Mouse (Mus musculus) hindbrain, embryonic 11.5 days (tissue): Measurements from ENCODE around the gene Slc22a22. TPM values are rescaled to one million over a fixed set of nuclear protein-coding genes. Genes with fewer than 3 reads are reported as not detected.

Experiments
- ATAC-seq: fragments of 200-750 bp; cut with Nextera tagmentation; 2 replicates; pipeline ENCODE4 v1.8.0; 2017; ENCODE audit warnings: mild to moderate bottlenecking, moderate TSS enrichment, moderate library complexity; ENCODE audit not compliant: low FRiP score
- DNase-seq: peaks from one replicate; pipeline ENCODE4 v3.0.0-alpha.2; 2015; ENCODE audit warnings: low spot score
- H3K27ac ChIP-seq: fragments of 300-500 bp; sonication (generic); 2 replicates; pipeline ENCODE4 v1.5.1; 2014; ENCODE audit warnings: mild to moderate bottlenecking, low read depth, low read length
- H3K27me3 ChIP-seq: fragments of 300-500 bp; sonication (generic); 2 replicates; pipeline ENCODE4 v1.6.1; 2014; ENCODE audit warnings: mild to moderate bottlenecking, low read length, moderate library complexity, mixed read lengths; ENCODE audit not compliant: control insufficient read depth, insufficient read depth
- H3K36me3 ChIP-seq: fragments of 300-500 bp; sonication (generic); 2 replicates; pipeline ENCODE4 v1.6.1; 2014; ENCODE audit warnings: mild to moderate bottlenecking, low read length, moderate library complexity, mixed read lengths; ENCODE audit not compliant: control insufficient read depth, insufficient read depth
- H3K4me1 ChIP-seq: fragments of 300-500 bp; sonication (generic); replicated peaks from 2 replicates; pipeline ENCODE4 v1.6.1; 2014; ENCODE audit warnings: low read length, mixed read lengths; ENCODE audit not compliant: control insufficient read depth, insufficient read depth
- H3K4me2 ChIP-seq: fragments of 300-500 bp; sonication (generic); replicated peaks from 2 replicates; pipeline ENCODE4 v1.6.1; 2014; ENCODE audit warnings: mild to moderate bottlenecking, low read depth, low read length
- H3K4me3 ChIP-seq: fragments of 300-500 bp; sonication (generic); 2 replicates; pipeline ENCODE4 v1.5.1; 2014; ENCODE audit warnings: low read depth, low read length
- H3K9ac ChIP-seq: fragments of 300-500 bp; sonication (generic); 2 replicates; pipeline ENCODE4 v1.6.1; 2014; ENCODE audit warnings: low read depth, low read length
- H3K9me3 ChIP-seq: fragments of 300-500 bp; sonication (generic); 2 replicates; pipeline ENCODE4 v1.6.1; 2016; ENCODE audit warnings: low read length; ENCODE audit not compliant: control insufficient read depth
- WGBS: fragments of 180-500 bp; shearing (Covaris S2); extraction: QIAGEN DNeasy Blood & Tissue Kit; methylation state at CpG from one replicate; pipeline ENCODE4 v1.1.7; 2014; 5-methylcytosine and 5-hydroxymethylcytosine counted together
- polyA plus RNA-seq: library from polyadenylated mRNA; unstranded; fragments of >200 nt; fragmentation: Nextera tagmentation; extraction: Ambion mirVana; gene quantifications from 2 replicates; pipeline ENCODE4 v1.2.1, GENCODE M21; 2014

Slc22a22 gene
- polyA plus RNA-seq, 1 experiment from 2014 or later = not detected

DNA sequence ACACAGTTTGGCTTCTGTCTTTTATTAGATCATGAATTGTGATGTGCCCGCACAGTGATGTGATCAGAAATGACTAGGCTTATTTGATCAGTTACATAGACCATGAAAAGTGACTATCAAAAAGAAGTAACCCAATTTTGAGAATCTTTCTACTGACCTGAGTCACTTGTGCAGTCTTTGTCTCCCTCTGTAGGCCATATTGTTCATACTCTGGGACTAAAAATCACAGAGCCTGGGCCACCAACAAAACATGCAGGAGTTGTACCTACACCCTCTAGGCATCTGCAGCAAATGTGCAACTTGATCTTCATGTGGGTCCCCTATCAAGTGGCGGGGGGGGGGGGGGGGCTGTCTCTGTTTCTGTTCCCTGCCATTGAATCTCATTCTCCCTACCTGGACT, 68.9 kb downstream of the Slc22a22 start:
- H3K36me3 ChIP-seq = no peaks in the 10 kb centered on the region
- H3K9me3 ChIP-seq = no peaks in the 10 kb centered on the region
- H3K27ac ChIP-seq = no peak overlapping the region
- H3K4me3 ChIP-seq = no peak overlapping the region
- H3K9ac ChIP-seq = no peak overlapping the region
- H3K27me3 ChIP-seq = no peaks in the 10 kb centered on the region
- H3K4me2 ChIP-seq = no peak overlapping the region
- ATAC-seq (0 out of 2 replicates have a peak, but pooled peaks have one; percentile 53), DNase-seq (peak; percentile 30)
- 46% methylated on average over 2 of the region's 2 CpGs for WGBS
- no peaks in the 10 kb centered on the region for H3K4me1 ChIP-seq

DNA sequence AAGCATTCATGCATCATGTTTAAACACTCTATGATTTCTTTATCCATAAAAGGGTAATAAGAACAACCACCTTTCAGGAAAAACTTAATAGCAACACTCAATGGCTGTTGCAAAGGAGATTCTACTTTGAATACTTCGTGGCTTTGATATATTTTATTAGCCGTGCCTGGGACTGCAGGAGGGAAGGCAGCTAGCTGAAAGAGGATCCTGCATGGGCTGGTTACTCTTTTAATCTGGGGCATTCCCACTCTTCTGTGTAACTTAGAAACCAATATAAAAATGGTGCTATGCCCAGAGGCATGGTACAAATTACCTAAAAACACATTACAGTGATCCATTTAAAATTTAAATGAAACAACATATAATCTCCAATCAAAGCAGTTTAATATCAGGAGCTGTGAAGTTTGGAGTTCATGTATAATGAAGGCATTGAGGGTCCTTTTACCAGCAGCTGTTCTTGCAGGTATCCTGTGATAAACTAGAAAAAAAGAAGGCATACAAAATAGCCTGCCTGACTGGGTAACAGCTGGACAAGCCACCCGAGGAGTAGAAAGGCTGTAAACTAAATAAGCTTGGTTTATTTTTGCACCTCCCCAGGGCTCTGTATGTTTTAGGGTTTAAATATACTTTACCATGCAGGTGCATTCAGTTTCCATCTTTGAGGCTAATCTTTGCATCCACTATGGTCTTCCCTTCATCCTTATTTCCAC, 78.8 kb downstream of the Slc22a22 start:
- no peak overlapping the region for H3K27ac ChIP-seq
- H3K4me1 ChIP-seq = no peaks in the 10 kb centered on the region
- no peaks in the 10 kb centered on the region for H3K9me3 ChIP-seq
- ATAC-seq (no peak), DNase-seq (no peak)
- 64% methylated on average over 3 of the region's 3 CpGs for WGBS
- H3K36me3 ChIP-seq = no peaks in the 10 kb centered on the region
- H3K4me3 ChIP-seq = no peak overlapping the region
- no peak overlapping the region for H3K9ac ChIP-seq
- H3K4me2 ChIP-seq = no peak overlapping the region
- H3K27me3 ChIP-seq = no peaks in the 10 kb centered on the region

DNA sequence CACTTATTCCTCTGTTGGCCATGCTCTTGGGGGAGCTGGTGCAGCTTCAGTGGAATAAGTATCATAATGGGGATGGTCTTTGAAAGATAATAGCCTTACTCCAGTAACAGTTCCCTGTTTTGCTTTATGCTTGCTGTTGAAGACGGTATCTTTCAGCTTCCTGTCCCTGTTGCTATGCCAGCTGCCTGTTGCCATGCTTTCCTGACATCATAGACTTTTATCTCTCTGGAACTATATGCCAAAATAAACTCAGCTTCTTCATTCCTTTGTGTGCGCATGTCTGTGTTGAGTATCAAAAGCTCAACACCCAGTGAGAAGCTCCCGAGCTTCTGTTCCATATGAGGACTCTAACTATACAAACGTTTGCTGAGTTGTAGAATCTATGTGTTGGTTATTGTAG, 83.4 kb downstream of the Slc22a22 start:
- Histone ChIP-seq H3K4me1 (no peaks in the 10 kb centered on the region), H3K36me3 (no peaks in the 10 kb centered on the region), H3K9ac (no peak overlapping the region), H3K27me3 (no peaks in the 10 kb centered on the region), H3K4me3 (no peak overlapping the region), H3K27ac (no peak overlapping the region), H3K9me3 (no peaks in the 10 kb centered on the region), H3K4me2 (no peak overlapping the region)
- 94% methylated on average over 4 of the region's 4 CpGs for WGBS
- no peak for ATAC-seq
- DNase-seq = no peak

DNA sequence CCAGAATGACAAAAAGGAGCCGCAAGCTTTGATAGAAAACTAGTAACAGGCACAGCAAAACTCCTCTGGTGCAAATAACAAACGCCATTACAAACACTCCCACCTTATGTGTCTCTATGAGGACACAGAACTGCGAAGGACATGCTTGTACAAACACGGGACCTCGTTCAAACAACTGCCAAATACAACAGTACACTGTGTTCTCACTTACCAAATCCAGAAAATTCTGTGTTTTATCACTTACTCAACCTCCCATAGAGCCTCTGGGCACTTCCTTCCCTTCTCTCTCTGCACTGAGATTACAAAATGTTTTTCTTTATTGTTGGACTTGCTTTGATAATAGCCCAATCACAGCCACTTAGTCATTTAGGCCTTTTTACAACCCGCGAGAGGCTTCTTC, 97.0 kb downstream of the Slc22a22 start:
- H3K27ac ChIP-seq = no peak overlapping the region
- no peaks in the 10 kb centered on the region for H3K4me1 ChIP-seq
- H3K27me3 ChIP-seq = no peaks in the 10 kb centered on the region
- 92% methylated on average over 7 of the region's 7 CpGs for WGBS
- no peak overlapping the region for H3K9ac ChIP-seq
- H3K4me2 ChIP-seq = no peak overlapping the region
- no peak overlapping the region for H3K4me3 ChIP-seq
- H3K9me3 ChIP-seq = no peaks in the 10 kb centered on the region
- no peaks in the 10 kb centered on the region for H3K36me3 ChIP-seq
- no peak for ATAC-seq
- DNase-seq = no peak

DNA sequence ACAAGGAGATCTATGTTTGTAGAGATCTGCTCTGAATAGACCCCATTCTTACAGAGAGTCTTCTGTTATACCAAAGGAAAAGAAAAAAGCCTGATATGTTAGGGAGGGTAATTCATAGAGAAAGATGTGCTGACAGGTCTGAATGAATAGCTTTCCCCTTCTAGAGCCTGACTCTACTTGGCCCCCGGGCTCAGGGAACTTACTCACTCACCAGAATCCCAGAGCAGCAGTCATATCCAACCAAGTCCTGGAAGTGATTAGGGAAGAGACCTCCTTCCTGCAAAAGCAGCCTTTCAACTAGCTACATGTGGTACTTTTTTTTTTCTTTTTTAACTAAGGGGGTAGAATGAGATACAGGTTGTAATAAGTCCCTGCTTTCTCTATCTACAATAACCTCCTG, 111.0 kb downstream of the Slc22a22 start:
- WGBS = 57% methylated on average over 1 of the region's 1 CpGs
- Histone ChIP-seq H3K4me1 (no peaks in the 10 kb centered on the region), H3K9ac (no peak overlapping the region), H3K4me2 (no peak overlapping the region), H3K4me3 (no peak overlapping the region), H3K27ac (no peak overlapping the region), H3K36me3 (no peaks in the 10 kb centered on the region), H3K9me3 (no peaks in the 10 kb centered on the region), H3K27me3 (no peaks in the 10 kb centered on the region)
- DNase-seq (no peak), ATAC-seq (no peak)

DNA sequence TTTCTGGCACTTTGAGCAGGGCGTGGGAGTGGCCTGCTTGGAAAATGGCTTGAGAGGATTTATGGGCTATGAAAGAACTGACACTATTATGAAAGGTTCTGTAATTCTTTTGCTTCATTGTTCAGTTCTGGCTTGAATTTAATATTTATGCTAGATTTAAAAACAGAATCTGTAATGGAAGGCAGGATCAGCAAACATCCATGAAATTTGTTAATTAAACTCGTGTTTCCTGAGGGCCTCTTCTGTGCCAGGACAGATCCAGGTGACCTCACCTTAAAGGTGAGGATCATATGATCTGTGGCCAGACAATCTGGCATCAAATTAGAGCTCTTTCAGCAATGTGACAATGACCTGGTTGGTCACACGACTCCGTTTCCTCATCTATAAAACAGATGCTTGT, 122.1 kb downstream of the Slc22a22 start:
- Histone ChIP-seq H3K36me3 (no peaks in the 10 kb centered on the region), H3K27ac (no peak overlapping the region), H3K4me1 (no peaks in the 10 kb centered on the region), H3K9me3 (no peaks in the 10 kb centered on the region), H3K9ac (no peak overlapping the region), H3K4me2 (no peak overlapping the region), H3K4me3 (no peak overlapping the region), H3K27me3 (no peaks in the 10 kb centered on the region)
- DNase-seq (no peak), ATAC-seq (no peak)
- WGBS = 87% methylated on average over 4 of the region's 4 CpGs

DNA sequence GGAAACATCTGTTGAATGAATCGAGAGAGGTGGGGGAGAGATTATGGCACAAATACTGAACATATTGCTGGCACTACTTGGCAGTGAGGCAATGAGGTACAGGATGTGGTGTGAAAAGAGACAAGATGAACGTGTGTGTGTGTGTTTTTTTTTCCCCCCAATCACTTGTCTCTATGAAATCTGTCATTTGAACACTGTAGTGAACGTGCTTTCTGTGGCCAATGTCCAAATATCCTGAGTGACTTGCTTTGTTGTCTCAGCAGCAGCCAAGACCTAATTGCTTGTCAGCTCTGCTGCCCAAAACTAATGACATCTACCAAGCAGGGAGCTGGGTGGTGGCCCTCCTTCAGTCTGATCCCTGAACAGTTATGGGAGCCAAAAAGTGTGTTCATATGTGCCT, 136.9 kb downstream of the Slc22a22 start:
- WGBS = 73% methylated on average over 3 of the region's 3 CpGs
- no peaks in the 10 kb centered on the region for H3K4me1 ChIP-seq

DNA sequence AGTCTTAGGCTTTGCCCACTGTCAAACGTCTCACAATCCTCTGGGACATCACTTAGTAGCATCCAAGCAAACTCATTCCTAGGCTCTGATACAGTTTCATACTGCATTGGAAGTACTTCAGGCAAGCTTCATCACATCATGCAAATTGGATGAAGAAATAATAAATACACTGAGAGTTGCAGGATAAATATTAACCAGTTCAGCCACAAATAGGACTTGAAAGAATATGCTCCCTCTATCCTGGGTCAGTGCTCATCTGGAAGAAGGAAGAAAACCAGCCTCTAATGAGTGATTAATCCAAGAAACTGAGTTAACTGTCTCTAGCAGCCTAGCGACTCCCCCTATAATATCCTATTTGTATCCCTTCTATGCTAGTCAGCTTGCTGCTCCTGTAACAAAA, 146.1 kb downstream of the Slc22a22 start:
- H3K36me3 ChIP-seq = no peaks in the 10 kb centered on the region
- no peak overlapping the region for H3K4me2 ChIP-seq
- no peak overlapping the region for H3K27ac ChIP-seq
- no peak overlapping the region for H3K9ac ChIP-seq
- no peaks in the 10 kb centered on the region for H3K4me1 ChIP-seq
- WGBS = 74% methylated on average over 2 of the region's 2 CpGs
- DNase-seq (no peak), ATAC-seq (no peak)
- no peak overlapping the region for H3K4me3 ChIP-seq
- H3K9me3 ChIP-seq = no peaks in the 10 kb centered on the region
- H3K27me3 ChIP-seq = no peaks in the 10 kb centered on the region

More for the DNA sequence above, 136.9 kb downstream of the Slc22a22 start:
- H3K4me2 ChIP-seq = no peak overlapping the region
- no peak for ATAC-seq
- H3K9ac ChIP-seq = no peak overlapping the region
- no peak overlapping the region for H3K4me3 ChIP-seq
- H3K27ac ChIP-seq = no peak overlapping the region
- no peaks in the 10 kb centered on the region for H3K36me3 ChIP-seq
- no peaks in the 10 kb centered on the region for H3K9me3 ChIP-seq
- DNase-seq = no peak
- H3K27me3 ChIP-seq = no peaks in the 10 kb centered on the region

DNA sequence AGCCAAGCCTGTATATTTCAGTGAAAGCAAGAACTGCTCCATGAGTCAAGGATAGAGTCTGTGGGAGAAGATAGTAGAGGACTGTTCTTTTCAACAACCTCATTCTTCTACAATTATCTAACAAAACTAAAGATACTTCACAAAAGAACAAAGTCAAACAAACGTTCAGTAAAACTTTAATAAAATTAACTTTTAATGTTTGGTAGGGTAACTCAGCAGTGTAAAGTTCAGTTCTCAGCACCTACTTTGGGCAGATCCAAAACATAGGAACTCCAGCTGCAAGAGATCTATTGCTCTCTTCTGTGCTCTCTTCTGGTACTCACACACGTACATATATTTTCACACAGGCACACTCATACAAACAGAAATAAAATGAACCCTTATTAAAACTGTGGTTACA, 159.4 kb downstream of the Slc22a22 start:
- no peak overlapping the region for H3K4me3 ChIP-seq
- no peaks in the 10 kb centered on the region for H3K27me3 ChIP-seq
- ATAC-seq (no peak), DNase-seq (no peak)
- H3K9ac ChIP-seq = no peak overlapping the region
- no peaks in the 10 kb centered on the region for H3K9me3 ChIP-seq
- no peaks in the 10 kb centered on the region for H3K36me3 ChIP-seq
- 90% methylated on average over 2 of the region's 2 CpGs for WGBS
- H3K27ac ChIP-seq = no peak overlapping the region
- no peak overlapping the region for H3K4me2 ChIP-seq
- no peaks in the 10 kb centered on the region for H3K4me1 ChIP-seq
